Comparison of ENCODE assay signal across 10 mouse cellular contexts in the genomic region with DNA sequence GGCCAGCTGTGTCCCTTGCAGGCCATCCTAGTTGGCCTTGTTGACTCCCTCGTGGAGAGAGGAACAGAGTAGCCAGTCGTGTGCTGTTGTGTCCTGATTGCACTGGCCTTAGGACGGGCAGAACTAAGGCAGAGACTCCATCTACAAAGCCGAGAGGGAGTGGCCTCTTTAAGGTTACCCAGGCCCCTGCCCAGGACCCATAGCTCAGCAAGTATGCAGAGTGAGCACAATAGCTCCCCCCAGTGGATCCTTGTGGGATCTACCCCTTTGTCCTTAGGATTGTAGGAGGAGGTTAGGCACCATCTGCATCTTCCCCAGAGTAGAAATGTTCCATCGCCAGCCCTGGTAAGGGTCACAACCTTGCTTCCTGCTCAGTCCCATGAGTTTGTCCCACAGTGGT. TPM values are rescaled to one million over a fixed set of nuclear protein-coding genes. Genes with fewer than 3 reads are reported as not detected.
A peak's percentile ranks its signal among the peaks of the same experiment; 100 is the strongest.
DNase-seq lines count a peak whose midpoint lies in the region; ATAC-seq and TF ChIP-seq lines count a peak whose summit lies in the region.
"Had no signal": no experiment of that assay in that cellular context is flagged by ENCODE, and none has a peak within 500 bp of the region (broad histone marks: within the 10 kb centered on the region; RNA-seq: fewer than 3 reads in every experiment).

No protein-coding gene starts in this region.

- no peak overlapping the region for H3K4me2 ChIP-seq in liver, embryonic 12.5 days
- H3K4me2 ChIP-seq in heart, postnatal 0 days (ENCODE audit: low read depth, low read length): no peak overlapping the region
- no peak overlapping the region for H3K4me2 ChIP-seq in midbrain, embryonic 13.5 days (replicated peaks)

- no peak overlapping the region for H3K27ac ChIP-seq in liver, adult 2 months (replicated peaks; ENCODE audit: insufficient read depth, low read depth, low read length)
- no peak overlapping the region for H3K27ac ChIP-seq in liver, embryonic 12.5 days
- no peak overlapping the region for H3K27ac ChIP-seq in heart, postnatal 0 days (ENCODE audit: low read depth)
- H3K27ac ChIP-seq in left cerebral cortex, adult 2 months: no peak overlapping the region
- no peak overlapping the region for H3K27ac ChIP-seq in midbrain, embryonic 13.5 days

- no peaks in the 10 kb centered on the region for H3K4me1 ChIP-seq in liver, adult 2 months (ENCODE audit: control insufficient read depth, insufficient read depth, low read length)
- H3K4me1 ChIP-seq in liver, embryonic 12.5 days: no peaks in the 10 kb centered on the region
- no peaks in the 10 kb centered on the region for H3K4me1 ChIP-seq in heart, postnatal 0 days (ENCODE audit: control insufficient read depth, insufficient read depth)
- H3K4me1 ChIP-seq in midbrain, embryonic 13.5 days (replicated peaks): no peaks in the 10 kb centered on the region

- H3K9me3 ChIP-seq in liver, embryonic 12.5 days (replicated peaks): no peaks in the 10 kb centered on the region
- H3K9me3 ChIP-seq in heart, postnatal 0 days (replicated peaks; ENCODE audit: control insufficient read depth, low read length): no peaks in the 10 kb centered on the region
- no peaks in the 10 kb centered on the region; the same call in 1 of the 2 replicates for H3K9me3 ChIP-seq in midbrain, embryonic 13.5 days

- TF ChIP-seq CTCF in liver, adult 2 months (IDR thresholded peaks at IDR 0.05; ENCODE audit: low read depth, low read length): peak; percentile 66
- peak; percentile 53 for TF ChIP-seq CTCF in heart, postnatal 0 days (IDR thresholded peaks at IDR 0.05; ENCODE audit: low read depth)
- TF ChIP-seq CTCF in left cerebral cortex, adult 2 months (IDR thresholded peaks at IDR 0.05): peak; percentile 71

- intact Hi-C loops in left cerebral cortex, adult 2 months (cut with DNase I): loop anchor here (5.0 to 10.0 kb wide), 2 partner anchors 51 to 362 kb away; no protein-coding TSS in a partner anchor

- 63% methylated on average over 5 of the region's 5 CpGs for WGBS in liver, adult 2 months
- WGBS in liver, embryonic 12.5 days (ENCODE audit: insufficient replicate concordance): 31% methylated on average over 5 of the region's 5 CpGs
- 43% methylated on average over 5 of the region's 5 CpGs for WGBS in heart, postnatal 0 days
- 26% methylated on average over 5 of the region's 5 CpGs for WGBS in midbrain, embryonic 13.5 days

- no peak for TF ChIP-seq POLR2A in liver, adult 2 months (IDR thresholded peaks at IDR 0.05; ENCODE audit: extremely low read depth, insufficient read depth, low read length)

- H3K4me3 ChIP-seq in liver, adult 2 months (ENCODE audit: insufficient read depth, low read depth, low read length): no peak overlapping the region
- no peak overlapping the region for H3K4me3 ChIP-seq in liver, embryonic 12.5 days
- no peak overlapping the region for H3K4me3 ChIP-seq in heart, postnatal 0 days (ENCODE audit: low read depth, low read length)
- no peak overlapping the region for H3K4me3 ChIP-seq in left cerebral cortex, adult 2 months
- no peak overlapping the region for H3K4me3 ChIP-seq in midbrain, embryonic 13.5 days (replicated peaks)
- H3K4me3 ChIP-seq: erythroblast, embryonic 14.5 days; megakaryocyte, embryonic 14.5 days had no signal

- H3K27me3 ChIP-seq in liver, adult 2 months (ENCODE audit: control insufficient read depth, insufficient read depth, low read length): no peaks in the 10 kb centered on the region
- H3K27me3 ChIP-seq in liver, embryonic 12.5 days (replicated peaks): no peaks in the 10 kb centered on the region
- H3K27me3 ChIP-seq in heart, postnatal 0 days (ENCODE audit: control insufficient read depth, insufficient read depth, low read length): no peaks in the 10 kb centered on the region
- no peaks in the 10 kb centered on the region for H3K27me3 ChIP-seq in midbrain, embryonic 13.5 days

- H3K36me3 ChIP-seq in liver, adult 2 months (ENCODE audit: control insufficient read depth, insufficient read depth, low read length): no peaks in the 10 kb centered on the region
- H3K36me3 ChIP-seq in liver, embryonic 12.5 days: no peaks in the 10 kb centered on the region
- no peaks in the 10 kb centered on the region for H3K36me3 ChIP-seq in heart, postnatal 0 days (replicated peaks; ENCODE audit: control insufficient read depth, insufficient read depth, low read length)
- no peaks in the 10 kb centered on the region for H3K36me3 ChIP-seq in midbrain, embryonic 13.5 days

- no peak for ATAC-seq in liver, embryonic 12.5 days
- ATAC-seq in heart, postnatal 0 days (ENCODE audit: insufficient read depth, low read depth): 0 out of 2 replicates have a peak, but pooled peaks have one; percentile 34
- ATAC-seq in midbrain, embryonic 13.5 days: peak; percentile 46; the same call in 1 of the 2 replicates

- no peak for TF ChIP-seq EP300 in heart, postnatal 0 days (IDR thresholded peaks at IDR 0.05; ENCODE audit: low read depth)

- no peaks in the 10 kb centered on the region for H3K79me2 ChIP-seq in liver, adult 2 months (ENCODE audit: control insufficient read depth, insufficient read depth, low read length)

- DNase-seq in liver, adult 2 months (ENCODE audit: extremely low read depth, low read depth, low spot score): peak; percentile 38
- DNase-seq in R1 (ENCODE audit: low read depth, low spot score): peak; percentile 94
- DNase-seq in cerebellum, postnatal 14 days: peak; percentile 55 to 77
- DNase-seq in heart, postnatal 0 days (ENCODE audit: low spot score): no peak
- DNase-seq in left cerebral cortex, adult 2 months (ENCODE audit: extremely low spot score in 1 of 2, low spot score in 2 of 2): peak; percentile 35 to 51
- peak; percentile 67 for DNase-seq in testis, postnatal 14 days (ENCODE audit: low spot score)

- H3K9ac ChIP-seq in liver, adult 2 months (ENCODE audit: low read depth, low read length): no peak overlapping the region
- H3K9ac ChIP-seq in liver, embryonic 12.5 days: no peak overlapping the region
- no peak overlapping the region for H3K9ac ChIP-seq in heart, postnatal 0 days (replicated peaks; ENCODE audit: low read depth, low read length)
- H3K9ac ChIP-seq in midbrain, embryonic 13.5 days (replicated peaks): no peak overlapping the region

RNA-seq across cellular contexts. Expression of gene Chst3, which starts 27.5 kb away (rescaled TPM):
- total RNA-seq in liver, adult 2 months (2014; rRNA removed): 0.09 and 0.13 TPM in 2 replicates
- 0.20 and 0.43 TPM in 2 replicates for polyA plus RNA-seq in liver, adult 2 months (2012; rRNA removed)
- polyA plus RNA-seq in liver, embryonic 12.5 days (2016; fragmentation: Nextera tagmentation; extraction: Ambion mirVana): 0.22 and 0.31 TPM in 2 replicates
- 2.2 and 2.4 TPM in 2 replicates for total RNA-seq in heart, postnatal 0 days (2014; rRNA removed; ENCODE audit: low replicate concordance)
- 0.20 and 0.27 TPM in 2 replicates for polyA plus RNA-seq in heart, postnatal 0 days (2015; fragmentation: Nextera tagmentation; extraction: Ambion mirVana)
- total RNA-seq in left cerebral cortex, adult 2 months (2021): 1 to 10 TPM; 1.2 to 1.4 TPM
- 1.3 and 1.7 TPM in 2 replicates for polyA plus RNA-seq in midbrain, embryonic 13.5 days (2015; fragmentation: Nextera tagmentation; extraction: Ambion mirVana)
- polyA plus RNA-seq: erythroblast, embryonic 14.5 days had no signal

RNA-seq across cellular contexts. Expression of gene Psap, which starts 30.9 kb away (rescaled TPM):
- 227 and 309 TPM in 2 replicates for total RNA-seq in liver, adult 2 months (2014; rRNA removed)
- polyA plus RNA-seq in liver, adult 2 months (2012; rRNA removed): 584 and 608 TPM in 2 replicates
- 42.9 and 43.3 TPM in 2 replicates for polyA plus RNA-seq in liver, embryonic 12.5 days (2016; fragmentation: Nextera tagmentation; extraction: Ambion mirVana)
- total RNA-seq in heart, postnatal 0 days (2014; rRNA removed; ENCODE audit: low replicate concordance): 464 and 479 TPM in 2 replicates
- 135 and 139 TPM in 2 replicates for polyA plus RNA-seq in heart, postnatal 0 days (2015; fragmentation: Nextera tagmentation; extraction: Ambion mirVana)
- total RNA-seq in left cerebral cortex, adult 2 months (2021): 1,000 to 10,000 TPM; 1,511 to 1,570 TPM
- polyA plus RNA-seq in midbrain, embryonic 13.5 days (2015; fragmentation: Nextera tagmentation; extraction: Ambion mirVana): 126 and 154 TPM in 2 replicates
